Mouse (Mus musculus) embryonic facial prominence, embryonic 11.5 days (tissue): Measurements from ENCODE around the gene Prpf4b. TPM values are rescaled to one million over a fixed set of nuclear protein-coding genes. Genes with fewer than 3 reads are reported as not detected.
"Not testable (repeated sequence)": the region's sequence is repeated elsewhere in the genome, so short reads cannot be mapped to it uniquely, and the experiment has no call there.

Experiments
- ATAC-seq: fragments of 200-750 bp; cut with Nextera tagmentation; replicated peaks from 2 replicates; pipeline ENCODE4 v1.8.0; 2017; ENCODE audit warnings: low read depth; ENCODE audit not compliant: insufficient number of reproducible peaks, low FRiP score, low TSS enrichment
- DNase-seq: peaks from one replicate; pipeline ENCODE4 v3.0.0-alpha.2; 2015; ENCODE audit warnings: low spot score
- H3K27ac ChIP-seq: fragments of 300-500 bp; sonication (generic); replicated peaks from 2 replicates; pipeline ENCODE4 v1.5.1; 2014; ENCODE audit warnings: mild to moderate bottlenecking, low read depth, low read length, control low read depth
- H3K27me3 ChIP-seq: fragments of 300-500 bp; sonication (generic); 2 replicates; pipeline ENCODE4 v1.6.1; 2014; ENCODE audit warnings: mild to moderate bottlenecking, low read length, moderate library complexity, mixed read lengths; ENCODE audit not compliant: control insufficient read depth, insufficient read depth
- H3K36me3 ChIP-seq: fragments of 300-500 bp; sonication (generic); replicated peaks from 2 replicates; pipeline ENCODE4 v1.6.1; 2014; ENCODE audit warnings: low read depth, mild to moderate bottlenecking, low read length, moderate library complexity, mixed read lengths; ENCODE audit not compliant: control insufficient read depth, insufficient read depth
- H3K4me1 ChIP-seq: fragments of 300-500 bp; sonication (generic); 2 replicates; pipeline ENCODE4 v1.6.1; 2014; ENCODE audit warnings: low read length, mixed read lengths; ENCODE audit not compliant: control insufficient read depth, insufficient read depth
- H3K4me2 ChIP-seq: fragments of 300-500 bp; sonication (generic); 2 replicates; pipeline ENCODE4 v1.6.1; 2014; ENCODE audit warnings: low read depth, mild to moderate bottlenecking, control low read depth, low read length, moderate library complexity
- H3K4me3 ChIP-seq: fragments of 300-500 bp; sonication (generic); 2 replicates; pipeline ENCODE4 v1.5.1; 2014; ENCODE audit warnings: low read depth, low read length, control low read depth
- H3K9ac ChIP-seq: fragments of 300-500 bp; sonication (generic); replicated peaks from 2 replicates; pipeline ENCODE4 v1.6.1; 2014; ENCODE audit warnings: mild to moderate bottlenecking, control low read depth, low read length
- H3K9me3 ChIP-seq: fragments of 300-500 bp; sonication (generic); replicated peaks from 2 replicates; pipeline ENCODE4 v1.6.1; 2016; ENCODE audit warnings: mild to moderate bottlenecking, low read length, inconsistent platforms, mixed read lengths; ENCODE audit not compliant: control insufficient read depth
- WGBS: fragments of 180-500 bp; shearing (Covaris S2); extraction: QIAGEN DNeasy Blood & Tissue Kit; methylation state at CpG from one replicate; pipeline ENCODE4 v1.1.7; 2014; 5-methylcytosine and 5-hydroxymethylcytosine counted together
- polyA plus RNA-seq: library from polyadenylated mRNA; unstranded; fragments of >200 nt; fragmentation: Nextera tagmentation; extraction: Ambion mirVana; gene quantifications from 2 replicates; pipeline ENCODE4 v1.2.1, GENCODE M21; 2014

The Prpf4b gene
- polyA plus RNA-seq, 1 experiment from 2014 or later, result 121 TPM

GRCm38 (mm10) chr13:34859406-34859805 lies 15.7 kb upstream of the Prpf4b start:
- H3K36me3 ChIP-seq, result no peaks in the 10 kb centered on the region
- ATAC-seq (no peak), DNase-seq (no peak)
- H3K4me3 ChIP-seq, result no peak overlapping the region
- no peak overlapping the region for H3K9ac ChIP-seq
- no peak overlapping the region for H3K4me2 ChIP-seq
- H3K27ac ChIP-seq, result no peak overlapping the region
- no peaks in the 10 kb centered on the region for H3K27me3 ChIP-seq
- peaks cover 2% of the 10 kb centered on the region for H3K9me3 ChIP-seq
- H3K4me1 ChIP-seq, result no peaks in the 10 kb centered on the region
- 85% methylated on average over 5 of the region's 5 CpGs for WGBS

- H3K27ac ChIP-seq, H3K27me3 ChIP-seq, ATAC-seq, H3K9ac ChIP-seq, H3K4me3 ChIP-seq, H3K9me3 ChIP-seq, H3K36me3 ChIP-seq, H3K4me1 ChIP-seq, H3K4me2 ChIP-seq, DNase-seq: not testable (repeated sequence)
- WGBS, result 57% methylated on average over 7 of the region's 8 CpGs
Measured at GRCm38 (mm10) chr13:34861166-34861565, 13.9 kb upstream of the Prpf4b start.

- no peak overlapping the region for H3K9ac ChIP-seq
- H3K4me1 ChIP-seq, result no peaks in the 10 kb centered on the region
- no peaks in the 10 kb centered on the region for H3K27me3 ChIP-seq
- H3K36me3 ChIP-seq, result no peaks in the 10 kb centered on the region
- H3K27ac ChIP-seq, result no peak overlapping the region
- no peaks in the 10 kb centered on the region for H3K9me3 ChIP-seq
- no peak overlapping the region for H3K4me2 ChIP-seq
- 0 out of 2 replicates have a peak, but pooled peaks have one; percentile 48 for ATAC-seq
- WGBS, result 44% methylated on average over 7 of the region's 7 CpGs
- no peak overlapping the region for H3K4me3 ChIP-seq
- peak; percentile 90 for DNase-seq
Measured at GRCm38 (mm10) chr13:34864420-34865169, 10.5 kb upstream of the Prpf4b start.

GRCm38 (mm10) chr13:34873801-34874681 lies 1.1 kb upstream of the Prpf4b start:
- H3K36me3 ChIP-seq, result no peaks in the 10 kb centered on the region
- ATAC-seq (peak; percentile 93), DNase-seq (peak; percentile 97)
- 3% methylated on average over 45 of the region's 45 CpGs for WGBS
- H3K9me3 ChIP-seq, result no peaks in the 10 kb centered on the region
- peak overlapping the region; percentile 63 for H3K9ac ChIP-seq
- peak overlapping the region; percentile 52 for H3K4me2 ChIP-seq
- H3K27me3 ChIP-seq, result no peaks in the 10 kb centered on the region
- no peaks in the 10 kb centered on the region; the same call in 1 of the 2 replicates for H3K4me1 ChIP-seq
- peak overlapping the region; percentile 63; the same call in 1 of the 2 replicates for H3K27ac ChIP-seq
- H3K4me3 ChIP-seq, result peak overlapping the region; percentile 84

GRCm38 (mm10) chr13:34874736-34875135 lies 366 bp upstream of the Prpf4b start:
- WGBS, result 19% methylated on average over 13 of the region's 13 CpGs
- not testable (repeated sequence) for ATAC-seq, H3K9me3 ChIP-seq, H3K36me3 ChIP-seq, H3K4me1 ChIP-seq, DNase-seq, H3K27me3 ChIP-seq
- Histone ChIP-seq H3K9ac (peak overlapping the region; percentile 92; the same call in 1 of the 2 replicates), H3K4me2 (peak overlapping the region; percentile 52), H3K27ac (peak overlapping the region; percentile 96), H3K4me3 (peak overlapping the region; percentile 84)

- Histone ChIP-seq H3K27me3 (no peaks in the 10 kb centered on the region), H3K4me2 (peak overlapping the region; percentile 48), H3K27ac (peak overlapping the region; percentile 96), H3K4me3 (peak overlapping the region; percentile 84), H3K9me3 (no peaks in the 10 kb centered on the region), H3K4me1 (no peaks in the 10 kb centered on the region; the same call in 1 of the 2 replicates), H3K9ac (peak overlapping the region; percentile 92), H3K36me3 (no peaks in the 10 kb centered on the region)
- under 1% methylated on average over 42 of the region's 50 CpGs for WGBS
- DNase-seq (peak; percentile 59), ATAC-seq (peak; percentile 19; the same call in 1 of the 2 replicates)
Measured at GRCm38 (mm10) chr13:34875741-34876445, 791 bp downstream of the Prpf4b start.

GRCm38 (mm10) chr13:34876481-34876880 lies 1.4 kb downstream of the Prpf4b start:
- 8% methylated on average over 3 of the region's 3 CpGs for whole genome bisulfite sequencing
- Histone ChIP-seq H3K4me2 (peak overlapping the region; percentile 48), H3K9me3 (no peaks in the 10 kb centered on the region), H3K4me1 (no peaks in the 10 kb centered on the region; the same call in 1 of the 2 replicates), H3K27ac (no peak overlapping the region), H3K27me3 (no peaks in the 10 kb centered on the region), H3K36me3 (no peaks in the 10 kb centered on the region), H3K4me3 (peak overlapping the region; percentile 84), H3K9ac (peak overlapping the region; percentile 92)
- DNase-seq (no peak), ATAC-seq (no peak)
